Mouse (Mus musculus): ENCODE measurements around the gene Cd177. TPM values are rescaled to one million over a fixed set of nuclear protein-coding genes. Genes with fewer than 3 reads are reported as not detected.
A peak's percentile ranks its signal among the peaks of the same experiment; 100 is the strongest.
"Not testable (repeated sequence)": the region's sequence is repeated elsewhere in the genome, so short reads cannot be mapped to it uniquely, and the experiment has no call there.

Cd177 gene
- polyA plus RNA-seq, 1 experiment from 2014 or later = 0.05 TPM

- Histone ChIP-seq H3K4me1 (replicated peaks; ENCODE audit: insufficient read depth, low read length) (no peaks in the 10 kb centered on the region), H3K4me3 (replicated peaks; ENCODE audit: low read depth, low read length) (no peak overlapping the region), H3K27ac (no peak overlapping the region), H3K36me3 (ENCODE audit: insufficient read depth, low read length) (no peaks in the 10 kb centered on the region), H3K9ac (ENCODE audit: low read depth, low read length) (no peak overlapping the region), H3K27me3 (ENCODE audit: insufficient read depth, low read length) (no peaks in the 10 kb centered on the region), H3K4me2 (ENCODE audit: low read length) (no peak overlapping the region), H3K9me3 (replicated peaks; ENCODE audit: low read length) (no peaks in the 10 kb centered on the region)
- TF ChIP-seq CTCF (IDR thresholded peaks at IDR 0.05; ENCODE audit: low read depth) = no peak
- 33% methylated on average over 4 of the region's 4 CpGs for WGBS
- DNase-seq (ENCODE audit: low spot score) (no peak), ATAC-seq (replicated peaks; ENCODE audit: low FRiP score, low read depth) (no peak)
Measured at GRCm38 (mm10) chr7:24750695-24751094, 9.4 kb downstream of the Cd177 start.

- 21% methylated on average over 17 of the region's 17 CpGs for WGBS
- Histone ChIP-seq H3K27me3 (ENCODE audit: insufficient read depth, low read length) (no peaks in the 10 kb centered on the region), H3K4me2 (ENCODE audit: low read length) (0 out of 2 replicates have a peak overlapping the region, but pooled peaks have one; percentile 8), H3K27ac (no peak overlapping the region), H3K9ac (ENCODE audit: low read depth, low read length) (no peak overlapping the region), H3K4me1 (replicated peaks; ENCODE audit: insufficient read depth, low read length) (no peaks in the 10 kb centered on the region), H3K9me3 (replicated peaks; ENCODE audit: low read length) (no peaks in the 10 kb centered on the region), H3K36me3 (ENCODE audit: insufficient read depth, low read length) (no peaks in the 10 kb centered on the region), H3K4me3 (replicated peaks; ENCODE audit: low read depth, low read length) (no peak overlapping the region)
- DNase-seq (ENCODE audit: low spot score) (peak; percentile 25), ATAC-seq (replicated peaks; ENCODE audit: low FRiP score, low read depth) (peak; percentile 75; the same call in 1 of the 2 replicates)
- no peak for TF ChIP-seq CTCF (IDR thresholded peaks at IDR 0.05; ENCODE audit: low read depth)
Measured at GRCm38 (mm10) chr7:24735970-24736670, 24.0 kb downstream of the Cd177 start.

- not testable (repeated sequence) for H3K9me3 ChIP-seq (replicated peaks; ENCODE audit: low read length); H3K27ac ChIP-seq; H3K36me3 ChIP-seq (ENCODE audit: insufficient read depth, low read length); H3K4me3 ChIP-seq (replicated peaks; ENCODE audit: low read depth, low read length); H3K27me3 ChIP-seq (ENCODE audit: insufficient read depth, low read length); H3K9ac ChIP-seq (ENCODE audit: low read depth, low read length); H3K4me1 ChIP-seq (replicated peaks; ENCODE audit: insufficient read depth, low read length); ATAC-seq (replicated peaks; ENCODE audit: low FRiP score, low read depth); H3K4me2 ChIP-seq (ENCODE audit: low read length); DNase-seq (ENCODE audit: low spot score)
- whole genome bisulfite sequencing = 93% methylated on average over 11 of the region's 11 CpGs
Measured at GRCm38 (mm10) chr7:24726808-24727207, 33.3 kb downstream of the Cd177 start, which contains the start of gene Gm4763. Gene Gm4763 (minus strand): TSS chr7:24726908.

DNA sequence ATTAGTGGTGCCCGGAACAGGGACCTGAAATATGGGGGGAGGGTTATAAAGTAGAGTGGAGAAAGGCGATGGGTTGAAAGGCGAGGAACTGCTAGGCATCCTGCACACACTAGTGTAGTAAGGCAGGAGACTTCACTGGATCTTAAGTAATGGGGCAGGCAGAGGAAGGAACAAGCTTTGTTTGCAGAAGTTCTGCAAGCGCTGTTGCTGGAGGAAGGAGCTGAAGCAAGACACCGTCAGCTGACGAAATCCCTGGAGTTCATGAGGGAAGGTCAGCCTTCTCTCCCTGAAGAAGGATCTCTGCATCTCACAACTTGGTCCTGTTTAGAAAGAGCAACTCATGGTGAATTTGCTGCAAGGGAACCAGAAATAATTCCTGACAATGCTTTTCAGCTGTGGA is 45.1 kb downstream of the Cd177 start:
- TF ChIP-seq CTCF (IDR thresholded peaks at IDR 0.05; ENCODE audit: low read depth) = no peak

DNA sequence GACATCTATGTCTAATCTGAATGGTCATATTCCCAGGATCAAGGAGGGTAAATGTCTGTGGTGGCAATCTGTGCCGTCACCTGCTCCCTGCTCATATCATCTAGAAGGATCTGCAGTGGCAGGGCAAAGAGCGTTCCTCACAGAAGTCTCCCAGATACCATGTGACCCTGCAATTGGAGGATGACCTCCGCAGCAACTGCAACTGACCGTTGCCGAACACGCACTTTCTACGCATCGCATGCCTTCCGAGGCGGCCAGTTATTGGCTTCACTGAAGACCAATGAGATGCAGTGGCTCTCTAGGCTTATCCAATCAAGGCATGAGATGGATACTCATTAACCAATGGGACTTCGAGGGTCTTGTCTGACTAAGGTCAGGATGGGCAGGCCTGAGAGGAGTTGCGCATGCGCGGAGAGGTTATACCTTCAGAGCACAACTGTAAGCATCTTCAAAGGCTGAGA is 51.2 kb downstream of the Cd177 start, which contains the start of gene BC049730:
Gene BC049730 (plus strand): TSS at position 411 of the 461 bp plus-strand sequence.
- 92% methylated on average over 14 of the region's 14 CpGs for WGBS
- no peak for ATAC-seq (replicated peaks; ENCODE audit: low FRiP score, low read depth)
- Histone ChIP-seq H3K27ac (no peak within 1 kb of the TSS), H3K36me3 (ENCODE audit: insufficient read depth, low read length) (no peaks in the 10 kb centered on the region), H3K27me3 (ENCODE audit: insufficient read depth, low read length) (no peaks in the 10 kb centered on the region), H3K9ac (ENCODE audit: low read depth, low read length) (no peak within 1 kb of the TSS), H3K4me2 (ENCODE audit: low read length) (no peak within 1 kb of the TSS), H3K4me3 (replicated peaks; ENCODE audit: low read depth, low read length) (no peak within 1 kb of the TSS), H3K4me1 (replicated peaks; ENCODE audit: insufficient read depth, low read length) (no peaks in the 10 kb centered on the region), H3K9me3 (replicated peaks; ENCODE audit: low read length) (no peaks in the 10 kb centered on the region)
- no peak for TF ChIP-seq CTCF (IDR thresholded peaks at IDR 0.05; ENCODE audit: low read depth)
- DNase-seq (ENCODE audit: low spot score) = no peak

More for the DNA sequence above, 45.1 kb downstream of the Cd177 start:
- H3K27me3 ChIP-seq (ENCODE audit: insufficient read depth, low read length) = no peaks in the 10 kb centered on the region
- H3K9me3 ChIP-seq (replicated peaks; ENCODE audit: low read length) = no peaks in the 10 kb centered on the region
- no peak overlapping the region for H3K4me3 ChIP-seq (replicated peaks; ENCODE audit: low read depth, low read length)
- H3K36me3 ChIP-seq (ENCODE audit: insufficient read depth, low read length) = no peaks in the 10 kb centered on the region
- H3K4me2 ChIP-seq (ENCODE audit: low read length) = no peak overlapping the region
- no peak overlapping the region for H3K9ac ChIP-seq (ENCODE audit: low read depth, low read length)
- no peak for ATAC-seq (replicated peaks; ENCODE audit: low FRiP score, low read depth)
- DNase-seq (ENCODE audit: low spot score) = no peak
- H3K4me1 ChIP-seq (replicated peaks; ENCODE audit: insufficient read depth, low read length) = no peaks in the 10 kb centered on the region
- H3K27ac ChIP-seq = no peak overlapping the region
- whole genome bisulfite sequencing = 66% methylated on average over 6 of the region's 6 CpGs

- 82% methylated on average over 9 of the region's 9 CpGs for whole genome bisulfite sequencing
- H3K9me3 ChIP-seq (replicated peaks; ENCODE audit: low read length); H3K27me3 ChIP-seq (ENCODE audit: insufficient read depth, low read length); H3K36me3 ChIP-seq (ENCODE audit: insufficient read depth, low read length); H3K27ac ChIP-seq; H3K4me1 ChIP-seq (replicated peaks; ENCODE audit: insufficient read depth, low read length); ATAC-seq (replicated peaks; ENCODE audit: low FRiP score, low read depth); H3K4me2 ChIP-seq (ENCODE audit: low read length); DNase-seq (ENCODE audit: low spot score); H3K9ac ChIP-seq (ENCODE audit: low read depth, low read length); H3K4me3 ChIP-seq (replicated peaks; ENCODE audit: low read depth, low read length): not testable (repeated sequence)
Measured at GRCm38 (mm10) chr7:24702841-24703240, 57.3 kb downstream of the Cd177 start.

DNA sequence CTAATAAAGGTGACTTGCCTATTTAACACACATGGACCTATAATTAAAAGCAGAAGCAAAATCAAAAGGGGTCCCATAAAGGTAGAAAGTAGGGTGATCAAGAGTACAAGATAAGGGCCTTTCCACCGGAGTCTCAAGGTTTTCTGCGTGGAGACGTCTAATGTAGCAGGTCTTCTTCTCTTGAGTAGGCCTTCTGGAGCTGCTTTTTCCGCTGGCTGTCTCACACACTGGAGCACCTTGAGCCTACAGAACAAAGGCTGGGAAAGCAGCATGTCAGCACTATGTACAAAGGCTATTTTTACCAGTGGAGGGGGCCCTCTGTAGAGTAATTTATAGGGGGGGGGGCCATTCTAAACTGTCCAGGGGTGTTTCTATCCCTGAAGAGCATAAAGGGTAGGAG is 62.2 kb downstream of the Cd177 start:
- not testable (repeated sequence) for DNase-seq (ENCODE audit: low spot score); ATAC-seq (replicated peaks; ENCODE audit: low FRiP score, low read depth); H3K36me3 ChIP-seq (ENCODE audit: insufficient read depth, low read length); H3K27me3 ChIP-seq (ENCODE audit: insufficient read depth, low read length); H3K4me3 ChIP-seq (replicated peaks; ENCODE audit: low read depth, low read length); H3K9ac ChIP-seq (ENCODE audit: low read depth, low read length); H3K9me3 ChIP-seq (replicated peaks; ENCODE audit: low read length); H3K4me1 ChIP-seq (replicated peaks; ENCODE audit: insufficient read depth, low read length); H3K27ac ChIP-seq; H3K4me2 ChIP-seq (ENCODE audit: low read length)
- WGBS = 89% methylated on average over 4 of the region's 4 CpGs

Other genes starting within 250 kb of the Cd177 start
- gene AC161166.1, start 247.9 kb downstream of the Cd177 start, polyA plus RNA-seq (2015; fragmentation: Nextera tagmentation; extraction: Ambion mirVana) = 0.06 and 0.12 TPM in 2 replicates
- gene Irgq, start 229.6 kb downstream of the Cd177 start, polyA plus RNA-seq (2015; fragmentation: Nextera tagmentation; extraction: Ambion mirVana) = 5.4 and 6.0 TPM in 2 replicates
- 0.50 and 0.55 TPM in 2 replicates for gene Pinlyp, start 214.2 kb downstream of the Cd177 start, polyA plus RNA-seq (2015; fragmentation: Nextera tagmentation; extraction: Ambion mirVana)
- 58.4 and 63.6 TPM in 2 replicates for gene Xrcc1, start 214.0 kb downstream of the Cd177 start, polyA plus RNA-seq (2015; fragmentation: Nextera tagmentation; extraction: Ambion mirVana)
- 43.7 and 43.8 TPM in 2 replicates for gene Ethe1, start 172.8 kb downstream of the Cd177 start, polyA plus RNA-seq (2015; fragmentation: Nextera tagmentation; extraction: Ambion mirVana)
- 4.0 and 4.3 TPM in 2 replicates for gene Zfp575, start 172.7 kb downstream of the Cd177 start, polyA plus RNA-seq (2015; fragmentation: Nextera tagmentation; extraction: Ambion mirVana)
- gene Phldb3, start 149.5 kb downstream of the Cd177 start, polyA plus RNA-seq (2015; fragmentation: Nextera tagmentation; extraction: Ambion mirVana) = 0.11 and 0.20 TPM in 2 replicates
- gene Lypd3, start 123.8 kb downstream of the Cd177 start, polyA plus RNA-seq (2015; fragmentation: Nextera tagmentation; extraction: Ambion mirVana) = 0.68 and 0.88 TPM in 2 replicates
- gene Tex101, start 83.6 kb downstream of the Cd177 start, polyA plus RNA-seq (2015; fragmentation: Nextera tagmentation; extraction: Ambion mirVana) = not detected in 2 replicates
- not detected in 2 replicates for gene BC049730, start 51.1 kb downstream of the Cd177 start, polyA plus RNA-seq (2015; fragmentation: Nextera tagmentation; extraction: Ambion mirVana)
- not detected in 2 replicates for gene Gm4763, start 33.4 kb downstream of the Cd177 start, polyA plus RNA-seq (2015; fragmentation: Nextera tagmentation; extraction: Ambion mirVana)
- gene Ceacam10, start 16.9 kb upstream of the Cd177 start, polyA plus RNA-seq (2015; fragmentation: Nextera tagmentation; extraction: Ambion mirVana) = 0.11 and 0.22 TPM in 2 replicates
- gene Gm9844, start 101.9 kb upstream of the Cd177 start, polyA plus RNA-seq (2015; fragmentation: Nextera tagmentation; extraction: Ambion mirVana) = 16.5 and 18.6 TPM in 2 replicates
- gene Lypd4, start 109.6 kb upstream of the Cd177 start, polyA plus RNA-seq (2015; fragmentation: Nextera tagmentation; extraction: Ambion mirVana) = not detected in 2 replicates
- 0.12 and 0.19 TPM in 2 replicates for gene Dmrtc2, start 109.7 kb upstream of the Cd177 start, polyA plus RNA-seq (2015; fragmentation: Nextera tagmentation; extraction: Ambion mirVana)
- gene Rps19, start 124.1 kb upstream of the Cd177 start, polyA plus RNA-seq (2015; fragmentation: Nextera tagmentation; extraction: Ambion mirVana) = 2,933 and 3,330 TPM in 2 replicates
- 1.7 and 2.7 TPM in 2 replicates for gene Cd79a, start 137.1 kb upstream of the Cd177 start, polyA plus RNA-seq (2015; fragmentation: Nextera tagmentation; extraction: Ambion mirVana)
- 63.6 and 66.1 TPM in 2 replicates for gene Arhgef1, start 142.6 kb upstream of the Cd177 start, polyA plus RNA-seq (2015; fragmentation: Nextera tagmentation; extraction: Ambion mirVana)
- not detected in 2 replicates for gene Gm4881, start 184.2 kb upstream of the Cd177 start, polyA plus RNA-seq (2015; fragmentation: Nextera tagmentation; extraction: Ambion mirVana)
- gene Rabac1, start 212.4 kb upstream of the Cd177 start, polyA plus RNA-seq (2015; fragmentation: Nextera tagmentation; extraction: Ambion mirVana) = 292 and 315 TPM in 2 replicates
- gene Atp1a3, start 245.6 kb upstream of the Cd177 start, polyA plus RNA-seq (2015; fragmentation: Nextera tagmentation; extraction: Ambion mirVana) = 0.32 and 0.36 TPM in 2 replicates

Data from kidney, postnatal 0 days (tissue).